Mouse (Mus musculus) ES-E14 (cell line): ENCODE results near the gene Crybg3. TPM values are rescaled to one million over a fixed set of nuclear protein-coding genes. Genes with fewer than 3 reads are reported as not detected.
"Not testable (repeated sequence)": the region's sequence is repeated elsewhere in the genome, so short reads cannot be mapped to it uniquely, and the experiment has no call there.

ENCODE experiments used
- DNase-seq: peaks from one replicate; pipeline ENCODE4 v3.0.0-alpha.2; 2013; ENCODE audit warnings: low read depth, low spot score
- H3K27ac ChIP-seq: 2 replicates; pipeline ENCODE4 v1.5.1; 2012; ENCODE audit warnings: low read depth, mild to moderate bottlenecking, low read length, moderate library complexity, mixed read lengths; ENCODE audit not compliant: poor library complexity, insufficient read depth, severe bottlenecking
- H3K36me3 ChIP-seq: 2 replicates; pipeline ENCODE4 v1.6.1; 2012; ENCODE audit warnings: mild to moderate bottlenecking, low read length, moderate library complexity, mixed read lengths; ENCODE audit not compliant: control insufficient read depth, poor library complexity, insufficient read depth, severe bottlenecking
- H3K4me1 ChIP-seq, 2 experiments: fragments of 150-350 bp in 1 of 2; sonication (generic) in 1 of 2; 2 replicates each; pipeline ENCODE4 v1.6.1; 2012; ENCODE audit warnings: low read length in 2 of 2, mild to moderate bottlenecking in 1 of 2, mixed read lengths in 1 of 2; ENCODE audit not compliant: control insufficient read depth in 2 of 2, insufficient read depth in 2 of 2, poor library complexity in 1 of 2
- H3K4me3 ChIP-seq, 2 experiments: fragments of 150-350 bp in 1 of 2; sonication (generic) in 1 of 2; 2 replicates each; pipeline ENCODE4 v1.5.1; 2012; ENCODE audit warnings: low read length in 2 of 2, low read depth in 1 of 2, mild to moderate bottlenecking in 1 of 2, mixed read lengths in 1 of 2; ENCODE audit not compliant: insufficient read depth in 1 of 2, poor library complexity in 1 of 2, severe bottlenecking in 1 of 2
- H3K9ac ChIP-seq: 2 replicates; pipeline ENCODE4 v1.6.1; 2012; ENCODE audit warnings: low read depth, mild to moderate bottlenecking, low read length, mixed read lengths; ENCODE audit not compliant: poor library complexity, insufficient read depth, severe bottlenecking
- H3K9me3 ChIP-seq: fragments of 150-350 bp; sonication (generic); 2 replicates; pipeline ENCODE4 v1.6.1; 2012; ENCODE audit warnings: low read depth, mild to moderate bottlenecking, low read length; ENCODE audit not compliant: control insufficient read depth, insufficient read depth
- CHD2 ChIP-seq: IDR thresholded peaks from 2 replicates; pipeline ENCODE4 v1.6.1; 2014; ENCODE audit warnings: mild to moderate bottlenecking, low read depth, low read length, inconsistent platforms
- HCFC1 ChIP-seq: IDR thresholded peaks from 2 replicates; pipeline ENCODE4 v1.6.1; 2012; ENCODE audit warnings: low read length, inconsistent platforms, borderline replicate concordance; ENCODE audit not compliant: insufficient read depth
- MAFK ChIP-seq: IDR thresholded peaks from 2 replicates; pipeline ENCODE4 v1.6.1; 2014; ENCODE audit warnings: mild to moderate bottlenecking, low read depth, low read length, inconsistent platforms; ENCODE audit not compliant: insufficient read depth
- ZC3H11A ChIP-seq: IDR thresholded peaks from 2 replicates; pipeline ENCODE4 v1.6.1; 2012; ENCODE audit warnings: low read depth, mild to moderate bottlenecking, inconsistent platforms, low read length, borderline replicate concordance
- ZNF384 ChIP-seq: IDR thresholded peaks from 2 replicates; pipeline ENCODE4 v1.6.1; 2012; ENCODE audit warnings: low read depth, low read length, inconsistent platforms
- in situ Hi-C, 2 experiments: fragments of 600-800 bp; cut with MboI; formaldehyde crosslinking; loops; one replicate each; pipeline ENCODE4 v1.15.1; 2025; ENCODE audit warnings: low sequenced_read_pairs in 2 of 2, inconsistent platforms in 1 of 2; ENCODE audit not compliant: unreplicated experiment in 2 of 2
- total RNA-seq: library from RNA; depleted of rRNA; stranded (reverse); fragments of 300-350 nt; gene quantifications from 2 replicates; pipeline ENCODE4 v1.2.3, GENCODE M21; 2012

Gene Crybg3
- total RNA-seq, 1 experiment = 10.2 TPM

DNA sequence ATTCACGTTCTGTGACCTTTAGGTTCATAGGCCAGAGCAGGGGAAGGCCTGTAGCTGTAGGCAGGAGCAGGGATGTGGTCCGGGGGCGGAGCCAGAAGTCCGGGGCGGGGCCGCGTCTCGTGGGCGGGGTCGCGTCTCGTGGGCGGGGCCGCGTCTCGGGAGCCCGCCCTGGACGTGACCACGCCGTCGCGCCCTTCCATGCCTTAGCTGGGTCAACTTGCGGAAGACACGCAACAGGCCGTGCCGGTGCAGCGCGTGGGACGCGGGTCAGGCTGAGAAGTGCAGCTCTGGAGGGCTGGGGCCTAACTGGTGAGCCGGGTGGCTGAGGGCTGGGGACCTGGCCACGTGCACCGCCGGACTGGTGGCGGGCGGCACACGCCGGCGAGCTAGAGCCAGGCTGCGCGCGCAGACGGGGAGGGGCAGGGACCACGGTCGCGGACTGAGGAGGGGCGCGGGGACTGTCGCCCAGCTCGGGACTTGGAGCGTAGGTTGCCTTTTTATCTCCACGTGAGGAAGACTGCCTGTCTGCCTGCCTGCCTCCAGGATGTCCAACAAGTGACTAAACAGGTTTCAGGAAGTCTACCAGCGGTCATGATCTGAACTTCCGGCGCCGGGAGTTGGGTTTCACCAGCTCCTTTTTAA lies 129.0 kb downstream of the Crybg3 start, which contains the start of gene Riox2:
Gene Riox2 (plus strand): TSS at position 139 of the 642 bp plus-strand sequence.
- peak within 1 kb of the TSS; percentile 8; the same call in 1 of the 2 replicates for H3K27ac ChIP-seq
- in situ Hi-C loops = loop anchor here in 1 of 2 experiments (10.0 kb wide), 1 partner anchor 143 kb away; no protein-coding TSS in a partner anchor

DNA sequence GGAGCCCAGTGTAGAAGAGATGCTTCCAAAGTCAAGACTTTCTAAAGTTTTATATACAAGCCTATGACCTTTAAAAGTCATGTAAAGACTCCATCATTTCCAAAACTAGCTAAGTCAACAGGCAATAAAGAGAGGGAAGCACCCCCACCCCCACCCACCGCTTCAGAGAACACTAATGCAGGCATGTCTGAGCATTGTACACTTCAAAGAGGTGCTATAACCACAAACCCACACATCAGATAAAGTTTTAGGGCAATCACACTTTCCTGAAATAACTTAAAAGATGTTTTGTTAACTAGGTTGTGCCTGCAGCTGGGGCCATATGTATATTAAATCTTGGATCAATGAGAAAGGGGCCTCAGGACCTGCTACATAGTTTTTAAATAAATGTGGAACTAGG lies 130.9 kb downstream of the Crybg3 start:
- in situ Hi-C loops = loop anchor here in 1 of 2 experiments (10.0 kb wide), 1 partner anchor 145 kb away; no protein-coding TSS in a partner anchor
- no peaks in the 10 kb centered on the region for H3K9me3 ChIP-seq
- H3K4me3 ChIP-seq = no peak overlapping the region
- H3K4me1 ChIP-seq = 0 out of 4 replicates have a peak, but pooled peaks cover 0 to 3% of the 10 kb centered on the region in 2 experiments
- H3K36me3 ChIP-seq = no peaks in the 10 kb centered on the region
- TF ChIP-seq CHD2 (no peak), ZC3H11A (no peak), ZNF384 (no peak)
- H3K27ac ChIP-seq = no peak overlapping the region
- H3K9ac ChIP-seq = no peak overlapping the region
- no peak for DNase-seq

More for the DNA sequence above, 129.0 kb downstream of the Crybg3 start, which contains the start of gene Riox2:
- DNase-seq = peak; percentile 61
- TF ChIP-seq HCFC1 (peak; percentile 69; the same call in 1 of the 2 replicates), ZNF384 (no peak), MAFK (no peak)
- Histone ChIP-seq H3K9ac (peak within 1 kb of the TSS; percentile 83), H3K4me1 (peaks cover 0 to 3% of the 10 kb centered on the region in 2 experiments; a peak in 1 of 4 replicates), H3K36me3 (peaks cover 4% of the 10 kb centered on the region), H3K4me3 (peak within 1 kb of the TSS; percentile 79 to 87), H3K9me3 (no peaks in the 10 kb centered on the region)

DNA sequence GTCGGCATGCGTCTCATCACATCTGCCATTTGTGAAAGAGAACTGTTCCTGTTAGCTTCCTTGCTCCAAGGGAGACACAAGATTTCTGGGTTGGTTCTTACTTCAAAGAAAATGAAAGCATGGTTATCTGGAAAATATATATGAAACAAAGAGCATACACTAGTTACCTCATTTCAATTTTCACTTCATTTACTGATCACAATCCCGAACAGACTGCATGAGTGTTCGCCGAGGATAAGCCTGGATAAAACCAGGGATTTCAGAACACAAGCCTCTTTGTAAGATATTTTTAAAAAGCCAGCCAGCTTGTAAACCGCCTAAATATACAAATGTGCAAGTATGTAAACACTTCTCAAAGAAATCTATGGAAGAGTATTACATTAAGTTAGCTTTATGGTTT lies 136.8 kb downstream of the Crybg3 start:
- no peaks in the 10 kb centered on the region for H3K36me3 ChIP-seq
- DNase-seq = no peak
- no peaks in the 10 kb centered on the region for H3K4me1 ChIP-seq
- no peak overlapping the region for H3K9ac ChIP-seq
- in situ Hi-C loops = no loop called here
- TF ChIP-seq CHD2 (no peak), HCFC1 (no peak), ZC3H11A (no peak), ZNF384 (no peak), MAFK (no peak)
- no peak overlapping the region for H3K27ac ChIP-seq
- no peaks in the 10 kb centered on the region for H3K9me3 ChIP-seq
- no peak overlapping the region for H3K4me3 ChIP-seq

DNA sequence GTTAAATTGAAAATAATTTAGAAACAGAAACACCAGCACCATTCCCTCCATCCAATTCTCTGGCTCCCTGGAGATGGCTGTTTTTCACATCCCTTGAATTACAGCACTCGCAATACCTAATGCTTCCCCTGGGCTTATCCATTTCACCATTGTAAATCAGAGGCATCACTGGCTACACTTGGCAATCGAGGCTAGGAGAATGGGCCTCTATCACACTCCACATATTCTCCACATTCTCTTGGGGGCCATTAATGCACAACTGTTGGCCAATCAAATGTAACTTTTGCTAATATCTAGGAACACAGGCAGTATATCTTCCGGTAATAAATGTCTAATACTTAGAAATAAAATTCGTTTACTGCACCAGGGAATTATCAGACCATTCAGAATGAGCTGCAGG lies 137.2 kb downstream of the Crybg3 start:
- no peaks in the 10 kb centered on the region for H3K36me3 ChIP-seq
- no peak overlapping the region for H3K9ac ChIP-seq
- DNase-seq = no peak
- no peaks in the 10 kb centered on the region for H3K9me3 ChIP-seq
- no peak for TF ChIP-seq CHD2
- TF ChIP-seq HCFC1 = no peak
- no peak for TF ChIP-seq ZNF384
- no peak for TF ChIP-seq MAFK
- no peak for TF ChIP-seq ZC3H11A
- in situ Hi-C loops = no loop called here
- no peak overlapping the region for H3K4me3 ChIP-seq
- no peak overlapping the region for H3K27ac ChIP-seq
- no peaks in the 10 kb centered on the region for H3K4me1 ChIP-seq

DNA sequence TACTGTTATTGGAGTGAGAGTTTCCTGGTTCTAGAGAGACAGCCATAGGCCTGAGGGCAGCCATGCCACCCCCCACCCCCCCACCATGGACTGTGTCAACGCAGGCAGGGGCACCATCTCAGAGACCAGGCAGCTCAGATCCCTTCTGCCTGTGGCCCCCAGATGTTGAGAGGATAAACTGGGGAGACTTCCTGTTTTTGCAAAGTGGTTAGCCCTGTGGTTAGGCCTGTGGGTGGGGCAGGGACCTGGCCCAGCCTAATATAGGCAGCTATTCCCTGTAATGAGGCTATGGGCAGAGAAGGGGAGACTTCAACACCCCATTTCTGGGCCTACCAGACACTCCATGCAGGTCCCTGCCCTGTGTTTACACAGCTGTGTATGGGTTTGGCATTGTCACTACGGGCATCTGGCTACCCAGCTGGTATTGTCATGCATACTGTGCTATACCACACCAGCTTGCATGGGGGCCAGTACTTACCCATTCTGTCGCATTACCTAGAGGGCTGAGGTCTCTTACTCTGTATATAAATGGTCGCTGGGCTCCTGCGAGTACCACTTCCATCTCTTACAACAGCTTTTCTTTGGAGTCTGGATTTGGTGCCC lies 141.4 kb downstream of the Crybg3 start:
- H3K36me3 ChIP-seq, H3K9ac ChIP-seq, in situ Hi-C loops, H3K9me3 ChIP-seq, DNase-seq, H3K27ac ChIP-seq, H3K4me1 ChIP-seq, H3K4me3 ChIP-seq: not testable (repeated sequence)
